Mouse (Mus musculus) midbrain, embryonic 16.5 days (tissue): ENCODE results near the gene Bcap29. TPM values are rescaled to one million over a fixed set of nuclear protein-coding genes. Genes with fewer than 3 reads are reported as not detected.
"Not testable (repeated sequence)": the region's sequence is repeated elsewhere in the genome, so short reads cannot be mapped to it uniquely, and the experiment has no call there.

Experiments
- ATAC-seq: fragments of 200-750 bp; cut with Nextera tagmentation; 2 replicates; pipeline ENCODE4 v1.8.0; 2017; ENCODE audit warnings: moderate TSS enrichment
- H3K27ac ChIP-seq: fragments of 300-500 bp; sonication (generic); 2 replicates; pipeline ENCODE4 v1.5.1; 2014; ENCODE audit warnings: mild to moderate bottlenecking, low read length, mixed read lengths
- H3K27me3 ChIP-seq: fragments of 300-500 bp; sonication (generic); 2 replicates; pipeline ENCODE4 v1.6.1; 2014; ENCODE audit warnings: low read depth, low read length, mixed read lengths; ENCODE audit not compliant: control insufficient read depth, insufficient read depth
- H3K36me3 ChIP-seq: fragments of 300-500 bp; sonication (generic); 2 replicates; pipeline ENCODE4 v1.6.1; 2014; ENCODE audit warnings: mild to moderate bottlenecking, low read length, moderate library complexity, mixed read lengths; ENCODE audit not compliant: control insufficient read depth, insufficient read depth
- H3K4me1 ChIP-seq: fragments of 300-500 bp; sonication (generic); 2 replicates; pipeline ENCODE4 v1.6.1; 2014; ENCODE audit warnings: mild to moderate bottlenecking, low read length, mixed read lengths; ENCODE audit not compliant: control insufficient read depth, insufficient read depth
- H3K4me2 ChIP-seq: fragments of 300-500 bp; sonication (generic); 2 replicates; pipeline ENCODE4 v1.6.1; 2014; ENCODE audit warnings: mild to moderate bottlenecking, low read length, mixed read lengths
- H3K4me3 ChIP-seq: fragments of 300-500 bp; sonication (generic); 2 replicates; pipeline ENCODE4 v1.5.1; 2014; ENCODE audit warnings: low read depth, mild to moderate bottlenecking, low read length, moderate library complexity, mixed read lengths
- H3K9ac ChIP-seq: fragments of 300-500 bp; sonication (generic); 2 replicates; pipeline ENCODE4 v1.6.1; 2014; ENCODE audit warnings: low read depth, low read length, mixed read lengths
- H3K9me3 ChIP-seq: fragments of 300-500 bp; sonication (generic); replicated peaks from 2 replicates; pipeline ENCODE4 v1.6.1; 2014; ENCODE audit warnings: mild to moderate bottlenecking, low read length, mixed read lengths; ENCODE audit not compliant: control insufficient read depth, poor library complexity, severe bottlenecking
- WGBS: fragments of 180-500 bp; shearing (Covaris S2); extraction: QIAGEN DNeasy Blood & Tissue Kit; methylation state at CpG from one replicate; pipeline ENCODE4 v1.1.7; 2014; 5-methylcytosine and 5-hydroxymethylcytosine counted together
- polyA plus RNA-seq: library from polyadenylated mRNA; unstranded; fragments of >200 nt; fragmentation: Nextera tagmentation; extraction: Ambion mirVana; gene quantifications from 2 replicates; pipeline ENCODE4 v1.2.1, GENCODE M21; 2015

Bcap29 gene
- polyA plus RNA-seq, 1 experiment from 2014 or later = 26.9 TPM

- Histone ChIP-seq H3K9ac (peak overlapping the region; percentile 93), H3K36me3 (no peaks in the 10 kb centered on the region), H3K4me1 (peaks cover 12% of the 10 kb centered on the region), H3K27me3 (no peaks in the 10 kb centered on the region), H3K9me3 (no peaks in the 10 kb centered on the region), H3K4me3 (peak overlapping the region; percentile 67), H3K27ac (peak overlapping the region; percentile 83), H3K4me2 (peak overlapping the region; percentile 90)
- peak; percentile 66 for ATAC-seq
- WGBS = 10% methylated on average over 13 of the region's 13 CpGs
Observed at GRCm38 (mm10) chr12:31633970-31634342, 502 bp downstream of the Bcap29 start.

GRCm38 (mm10) chr12:31628396-31628795, 6.1 kb downstream of the Bcap29 start:
- 95% methylated on average over 9 of the region's 9 CpGs for WGBS
- not testable (repeated sequence) for H3K27ac ChIP-seq, H3K4me2 ChIP-seq, H3K4me1 ChIP-seq, H3K4me3 ChIP-seq, H3K36me3 ChIP-seq, H3K9me3 ChIP-seq, ATAC-seq, H3K27me3 ChIP-seq, H3K9ac ChIP-seq

GRCm38 (mm10) chr12:31625016-31625415, 9.4 kb downstream of the Bcap29 start:
- ATAC-seq = no peak
- no peaks in the 10 kb centered on the region for H3K27me3 ChIP-seq
- H3K9ac ChIP-seq = no peak overlapping the region
- WGBS = 95% methylated on average over 1 of the region's 1 CpGs
- no peak overlapping the region for H3K4me2 ChIP-seq
- no peaks in the 10 kb centered on the region for H3K4me1 ChIP-seq
- no peaks in the 10 kb centered on the region for H3K9me3 ChIP-seq
- no peaks in the 10 kb centered on the region for H3K36me3 ChIP-seq
- no peak overlapping the region for H3K27ac ChIP-seq
- H3K4me3 ChIP-seq = no peak overlapping the region

- no peak overlapping the region for H3K4me2 ChIP-seq
- 86% methylated on average over 8 of the region's 8 CpGs for WGBS
- no peak for ATAC-seq
- H3K9ac ChIP-seq = no peak overlapping the region
- H3K27ac ChIP-seq = no peak overlapping the region
- no peaks in the 10 kb centered on the region for H3K4me1 ChIP-seq
- 0 out of 2 replicates have a peak, but pooled peaks cover 5% of the 10 kb centered on the region for H3K36me3 ChIP-seq
- H3K27me3 ChIP-seq = no peaks in the 10 kb centered on the region
- no peaks in the 10 kb centered on the region for H3K9me3 ChIP-seq
- no peak overlapping the region for H3K4me3 ChIP-seq
Observed at GRCm38 (mm10) chr12:31620106-31620505, 14.4 kb downstream of the Bcap29 start.

- 0 out of 2 replicates have a peak, but pooled peaks cover 5% of the 10 kb centered on the region for H3K36me3 ChIP-seq
- no peaks in the 10 kb centered on the region for H3K9me3 ChIP-seq
- H3K4me3 ChIP-seq = no peak overlapping the region
- no peak overlapping the region for H3K9ac ChIP-seq
- no peaks in the 10 kb centered on the region for H3K27me3 ChIP-seq
- 47% methylated on average over 4 of the region's 4 CpGs for WGBS
- ATAC-seq = no peak
- H3K27ac ChIP-seq = no peak overlapping the region
- H3K4me1 ChIP-seq = no peaks in the 10 kb centered on the region
- no peak overlapping the region for H3K4me2 ChIP-seq
Observed at GRCm38 (mm10) chr12:31613353-31613752, 21.1 kb downstream of the Bcap29 start.

GRCm38 (mm10) chr12:31608138-31608537, 26.3 kb downstream of the Bcap29 start:
- H3K9me3 ChIP-seq = no peaks in the 10 kb centered on the region
- no peaks in the 10 kb centered on the region for H3K36me3 ChIP-seq
- WGBS = 7% methylated on average over 3 of the region's 3 CpGs

GRCm38 (mm10) chr12:31604894-31605293, 29.6 kb downstream of the Bcap29 start:
- Histone ChIP-seq H3K9ac (no peak overlapping the region), H3K9me3 (no peaks in the 10 kb centered on the region), H3K27me3 (no peaks in the 10 kb centered on the region), H3K4me3 (no peak overlapping the region), H3K4me2 (no peak overlapping the region), H3K4me1 (no peaks in the 10 kb centered on the region), H3K27ac (no peak overlapping the region), H3K36me3 (no peaks in the 10 kb centered on the region)
- WGBS = 72% methylated on average over 3 of the region's 3 CpGs
- no peak for ATAC-seq

More at GRCm38 (mm10) chr12:31608138-31608537, 26.3 kb downstream of the Bcap29 start:
- Histone ChIP-seq H3K4me2 (no peak overlapping the region), H3K27ac (no peak overlapping the region), H3K27me3 (no peaks in the 10 kb centered on the region), H3K4me3 (no peak overlapping the region), H3K4me1 (no peaks in the 10 kb centered on the region), H3K9ac (no peak overlapping the region)
- no peak for ATAC-seq

GRCm38 (mm10) chr12:31603586-31603985, 30.9 kb downstream of the Bcap29 start:
- Histone ChIP-seq H3K27me3 (no peaks in the 10 kb centered on the region), H3K4me2 (no peak overlapping the region), H3K27ac (no peak overlapping the region), H3K36me3 (no peaks in the 10 kb centered on the region), H3K9me3 (no peaks in the 10 kb centered on the region), H3K4me1 (no peaks in the 10 kb centered on the region), H3K4me3 (no peak overlapping the region), H3K9ac (no peak overlapping the region)
- whole genome bisulfite sequencing = 81% methylated on average over 6 of the region's 6 CpGs
- no peak for ATAC-seq

- Histone ChIP-seq H3K9ac (no peak overlapping the region), H3K27ac (no peak overlapping the region), H3K9me3 (no peaks in the 10 kb centered on the region), H3K27me3 (no peaks in the 10 kb centered on the region), H3K4me3 (no peak overlapping the region), H3K4me1 (no peaks in the 10 kb centered on the region), H3K36me3 (no peaks in the 10 kb centered on the region), H3K4me2 (no peak overlapping the region)
- no peak for ATAC-seq
- WGBS = 70% methylated on average over 3 of the region's 3 CpGs
Observed at GRCm38 (mm10) chr12:31594296-31594695, 40.2 kb downstream of the Bcap29 start.
